Mouse (Mus musculus): Measurements from ENCODE around the gene Slc22a17.
"Not testable (repeated sequence)": the region's sequence is repeated elsewhere in the genome, so short reads cannot be mapped to it uniquely, and the experiment has no call there.

The Slc22a17 gene

GRCm38 (mm10) chr14:54912886-54913285 is at the start of gene Slc22a17:
TSS of gene Slc22a17 (minus strand) at chr14:54913132.
- DNase-seq (ENCODE audit: low read depth, low spot score), result no peak

- no peak for DNase-seq (ENCODE audit: low read depth, low spot score)
Measured at GRCm38 (mm10) chr14:54962714-54963113, 49.8 kb upstream of the Slc22a17 start.

- no peak for DNase-seq (ENCODE audit: low read depth, low spot score)
Measured at GRCm38 (mm10) chr14:54961487-54961886, 48.6 kb upstream of the Slc22a17 start.

- no peak for DNase-seq (ENCODE audit: low read depth, low spot score)
Measured at GRCm38 (mm10) chr14:54960769-54961168, 47.8 kb upstream of the Slc22a17 start.

GRCm38 (mm10) chr14:54959853-54960613 is 47.1 kb upstream of the Slc22a17 start:
- DNase-seq (ENCODE audit: low read depth, low spot score), result not testable (repeated sequence)

- no peak for DNase-seq (ENCODE audit: low read depth, low spot score)
Measured at GRCm38 (mm10) chr14:54959197-54959596, 46.3 kb upstream of the Slc22a17 start.

- no peak for DNase-seq (ENCODE audit: low read depth, low spot score)
Measured at GRCm38 (mm10) chr14:54958503-54958902, 45.6 kb upstream of the Slc22a17 start.

GRCm38 (mm10) chr14:54956533-54956932 is 43.6 kb upstream of the Slc22a17 start:
- no peak for DNase-seq (ENCODE audit: low read depth, low spot score)

- no peak for DNase-seq (ENCODE audit: low read depth, low spot score)
Measured at GRCm38 (mm10) chr14:54955481-54955880, 42.5 kb upstream of the Slc22a17 start.

- no peak for DNase-seq (ENCODE audit: low read depth, low spot score)
Measured at GRCm38 (mm10) chr14:54954474-54954873, 41.5 kb upstream of the Slc22a17 start.

GRCm38 (mm10) chr14:54953664-54954206 is 40.8 kb upstream of the Slc22a17 start:
- DNase-seq (ENCODE audit: low read depth, low spot score), result no peak

- no peak for DNase-seq (ENCODE audit: low read depth, low spot score)
Measured at GRCm38 (mm10) chr14:54951587-54951986, 38.7 kb upstream of the Slc22a17 start.

GRCm38 (mm10) chr14:54950493-54950892 is 37.6 kb upstream of the Slc22a17 start:
- DNase-seq (ENCODE audit: low read depth, low spot score), result no peak

GRCm38 (mm10) chr14:54948781-54949180 is 35.8 kb upstream of the Slc22a17 start:
- DNase-seq (ENCODE audit: low read depth, low spot score), result no peak

GRCm38 (mm10) chr14:54947008-54947407 is 34.1 kb upstream of the Slc22a17 start:
- DNase-seq (ENCODE audit: low read depth, low spot score), result not testable (repeated sequence)

GRCm38 (mm10) chr14:54945975-54946704 is 33.2 kb upstream of the Slc22a17 start:
- peak; percentile 25 for DNase-seq (ENCODE audit: low read depth, low spot score)

- DNase-seq (ENCODE audit: low read depth, low spot score), result no peak
Measured at GRCm38 (mm10) chr14:54944939-54945338, 32.0 kb upstream of the Slc22a17 start.

GRCm38 (mm10) chr14:54943971-54944370 is 31.0 kb upstream of the Slc22a17 start:
- no peak for DNase-seq (ENCODE audit: low read depth, low spot score)

GRCm38 (mm10) chr14:54942479-54942878 is 29.5 kb upstream of the Slc22a17 start:
- no peak for DNase-seq (ENCODE audit: low read depth, low spot score)

- no peak for DNase-seq (ENCODE audit: low read depth, low spot score)
Measured at GRCm38 (mm10) chr14:54941024-54941978, 28.4 kb upstream of the Slc22a17 start.

- no peak for DNase-seq (ENCODE audit: low read depth, low spot score)
Measured at GRCm38 (mm10) chr14:54940176-54940530, 27.2 kb upstream of the Slc22a17 start.
